Mouse (Mus musculus) intestine, embryonic 16.5 days (tissue): ENCODE measurements around the gene Tmem184a. TPM values are rescaled to one million over a fixed set of nuclear protein-coding genes. Genes with fewer than 3 reads are reported as not detected.

ENCODE experiments used
- ATAC-seq: fragments of 200-750 bp; cut with Nextera tagmentation; 2 replicates; pipeline ENCODE4 v1.8.0; 2017; ENCODE audit warnings: moderate TSS enrichment, moderate library complexity
- H3K27ac ChIP-seq: fragments of 300-500 bp; sonication (generic); 2 replicates; pipeline ENCODE4 v1.5.1; 2014; ENCODE audit warnings: mild to moderate bottlenecking, low read length
- H3K27me3 ChIP-seq: fragments of 300-500 bp; sonication (generic); replicated peaks from 2 replicates; pipeline ENCODE4 v1.6.1; 2014; ENCODE audit warnings: low read length, control low read depth, mixed read lengths; ENCODE audit not compliant: control insufficient read depth, insufficient read depth
- H3K36me3 ChIP-seq: fragments of 300-500 bp; sonication (generic); 2 replicates; pipeline ENCODE4 v1.6.1; 2014; ENCODE audit warnings: low read length, control low read depth; ENCODE audit not compliant: control insufficient read depth, insufficient read depth
- H3K4me1 ChIP-seq: fragments of 300-500 bp; sonication (generic); 2 replicates; pipeline ENCODE4 v1.6.1; 2014; ENCODE audit warnings: low read length, control low read depth, mixed read lengths; ENCODE audit not compliant: control insufficient read depth, insufficient read depth
- H3K4me2 ChIP-seq: fragments of 300-500 bp; sonication (generic); 2 replicates; pipeline ENCODE4 v1.6.1; 2014; ENCODE audit warnings: low read depth, low read length, control low read depth
- H3K4me3 ChIP-seq: fragments of 300-500 bp; sonication (generic); 2 replicates; pipeline ENCODE4 v1.5.1; 2014; ENCODE audit warnings: mild to moderate bottlenecking, low read length
- H3K9ac ChIP-seq: fragments of 300-500 bp; sonication (generic); 2 replicates; pipeline ENCODE4 v1.6.1; 2014; ENCODE audit warnings: low read depth, low read length
- H3K9me3 ChIP-seq: fragments of 300-500 bp; sonication (generic); 2 replicates; pipeline ENCODE4 v1.6.1; 2016; ENCODE audit warnings: low read length, control low read depth; ENCODE audit not compliant: control insufficient read depth
- WGBS: fragments of 180-500 bp; shearing (Covaris S2); extraction: QIAGEN DNeasy Blood & Tissue Kit; methylation state at CpG from one replicate; pipeline ENCODE4 v1.1.7; 2014; 5-methylcytosine and 5-hydroxymethylcytosine counted together
- microRNA-seq: library from miRNA; unstranded; fragments of <30 nt; microRNA quantifications from one replicate; pipeline ENCODE4, GENCODE M21; 2016
- polyA plus RNA-seq: library from polyadenylated mRNA; unstranded; fragments of >200 nt; fragmentation: Nextera tagmentation; extraction: Ambion mirVana; gene quantifications from 2 replicates; pipeline ENCODE4 v1.2.1, GENCODE M21; 2015

Gene Tmem184a
- polyA plus RNA-seq, 1 experiment from 2014 or later = 120 TPM

DNA sequence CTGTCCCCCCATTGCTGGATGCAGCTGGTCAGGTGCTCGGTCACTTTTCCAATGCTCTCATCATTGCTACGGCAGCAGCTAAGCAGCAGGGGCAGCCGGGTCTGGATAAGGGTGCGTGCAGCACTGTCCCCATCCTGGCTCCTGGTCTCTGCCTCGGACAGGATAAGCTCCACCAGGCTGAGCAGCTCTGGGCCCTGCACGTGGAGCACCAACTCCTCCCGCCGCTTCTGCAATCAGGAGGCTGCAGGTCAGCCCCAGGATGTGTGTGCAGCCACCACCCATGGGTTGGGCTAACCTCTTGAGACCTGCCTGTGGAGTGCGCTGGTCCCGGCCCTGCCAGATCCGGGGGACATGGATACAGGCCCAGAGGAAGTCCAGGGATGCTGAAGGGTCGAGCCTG lies 63.6 kb downstream of the Tmem184a start:
- H3K27ac ChIP-seq = no peak overlapping the region
- no peak overlapping the region for H3K9ac ChIP-seq
- peaks cover 36% of the 10 kb centered on the region for H3K36me3 ChIP-seq

DNA sequence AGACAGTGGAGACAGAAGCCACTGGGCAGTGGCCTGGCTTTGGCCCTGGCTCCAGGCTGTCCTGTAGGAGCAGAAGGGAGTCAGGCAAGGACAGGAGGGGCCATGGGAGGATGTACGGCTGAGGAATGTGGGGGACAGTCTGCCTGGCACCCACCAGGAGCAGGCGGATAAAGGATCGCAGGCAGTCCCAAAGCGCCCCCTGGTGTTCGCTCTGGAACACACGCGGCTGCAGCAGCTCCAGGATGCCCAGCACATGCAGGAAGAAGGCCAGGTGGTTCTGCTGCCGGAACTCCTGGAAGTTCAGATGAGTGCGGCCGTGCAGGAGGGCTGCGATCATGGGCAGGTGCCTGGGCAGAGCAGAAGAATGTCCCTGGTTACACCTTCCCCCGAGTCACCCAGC lies 65.0 kb downstream of the Tmem184a start:
- Histone ChIP-seq H3K4me1 (no peaks in the 10 kb centered on the region), H3K4me2 (no peak overlapping the region), H3K27me3 (no peaks in the 10 kb centered on the region), H3K27ac (no peak overlapping the region), H3K9me3 (no peaks in the 10 kb centered on the region), H3K36me3 (peaks cover 28% of the 10 kb centered on the region), H3K4me3 (no peak overlapping the region), H3K9ac (no peak overlapping the region)
- WGBS = 25% methylated on average over 12 of the region's 12 CpGs
- no peak; the same call in 1 of the 2 replicates for ATAC-seq

More for the DNA sequence above, 63.6 kb downstream of the Tmem184a start:
- ATAC-seq = no peak
- H3K9me3 ChIP-seq = no peaks in the 10 kb centered on the region
- no peaks in the 10 kb centered on the region for H3K27me3 ChIP-seq
- no peak overlapping the region for H3K4me3 ChIP-seq
- H3K4me2 ChIP-seq = no peak overlapping the region
- WGBS = 87% methylated on average over 12 of the region's 12 CpGs
- H3K4me1 ChIP-seq = no peaks in the 10 kb centered on the region

Small RNAs within 50 kb of the gene (microRNA-seq; reads per million reads assigned to microRNA genes)
- 0.91 reads per million for gene Mir7037

Other genes starting within 250 kb of the Tmem184a start
- gene Micall2, start 83.6 kb downstream of the Tmem184a start, polyA plus RNA-seq = 11.6 and 14.8 TPM in 2 replicates
- gene Ints1, start 44.2 kb downstream of the Tmem184a start, polyA plus RNA-seq = 18.8 and 18.9 TPM in 2 replicates
- 25.0 and 25.2 TPM in 2 replicates for gene Mafk, start 28.4 kb downstream of the Tmem184a start, polyA plus RNA-seq
- gene Gm26938, start 6.5 kb upstream of the Tmem184a start, polyA plus RNA-seq = not detected in 2 replicates
- 67.6 and 80.3 TPM in 2 replicates for gene Psmg3, start 7.0 kb upstream of the Tmem184a start, polyA plus RNA-seq
- 0.16 and 0.17 TPM in 2 replicates for gene Elfn1, start 88.0 kb upstream of the Tmem184a start, polyA plus RNA-seq